Mouse (Mus musculus) midbrain, embryonic 16.5 days (tissue): ENCODE measurements around the gene Eif4e2. TPM values are rescaled to one million over a fixed set of nuclear protein-coding genes. Genes with fewer than 3 reads are reported as not detected.

Experiments
- ATAC-seq: fragments of 200-750 bp; cut with Nextera tagmentation; 2 replicates; pipeline ENCODE4 v1.8.0; 2017; ENCODE audit warnings: moderate TSS enrichment
- H3K27ac ChIP-seq: fragments of 300-500 bp; sonication (generic); 2 replicates; pipeline ENCODE4 v1.5.1; 2014; ENCODE audit warnings: mild to moderate bottlenecking, low read length, mixed read lengths
- H3K27me3 ChIP-seq: fragments of 300-500 bp; sonication (generic); 2 replicates; pipeline ENCODE4 v1.6.1; 2014; ENCODE audit warnings: low read depth, low read length, mixed read lengths; ENCODE audit not compliant: control insufficient read depth, insufficient read depth
- H3K36me3 ChIP-seq: fragments of 300-500 bp; sonication (generic); 2 replicates; pipeline ENCODE4 v1.6.1; 2014; ENCODE audit warnings: mild to moderate bottlenecking, low read length, moderate library complexity, mixed read lengths; ENCODE audit not compliant: control insufficient read depth, insufficient read depth
- H3K4me1 ChIP-seq: fragments of 300-500 bp; sonication (generic); 2 replicates; pipeline ENCODE4 v1.6.1; 2014; ENCODE audit warnings: mild to moderate bottlenecking, low read length, mixed read lengths; ENCODE audit not compliant: control insufficient read depth, insufficient read depth
- H3K4me2 ChIP-seq: fragments of 300-500 bp; sonication (generic); 2 replicates; pipeline ENCODE4 v1.6.1; 2014; ENCODE audit warnings: mild to moderate bottlenecking, low read length, mixed read lengths
- H3K4me3 ChIP-seq: fragments of 300-500 bp; sonication (generic); 2 replicates; pipeline ENCODE4 v1.5.1; 2014; ENCODE audit warnings: low read depth, mild to moderate bottlenecking, low read length, moderate library complexity, mixed read lengths
- H3K9ac ChIP-seq: fragments of 300-500 bp; sonication (generic); 2 replicates; pipeline ENCODE4 v1.6.1; 2014; ENCODE audit warnings: low read depth, low read length, mixed read lengths
- H3K9me3 ChIP-seq: fragments of 300-500 bp; sonication (generic); replicated peaks from 2 replicates; pipeline ENCODE4 v1.6.1; 2014; ENCODE audit warnings: mild to moderate bottlenecking, low read length, mixed read lengths; ENCODE audit not compliant: control insufficient read depth, poor library complexity, severe bottlenecking
- WGBS: fragments of 180-500 bp; shearing (Covaris S2); extraction: QIAGEN DNeasy Blood & Tissue Kit; methylation state at CpG from one replicate; pipeline ENCODE4 v1.1.7; 2014; 5-methylcytosine and 5-hydroxymethylcytosine counted together
- polyA plus RNA-seq: library from polyadenylated mRNA; unstranded; fragments of >200 nt; fragmentation: Nextera tagmentation; extraction: Ambion mirVana; gene quantifications from 2 replicates; pipeline ENCODE4 v1.2.1, GENCODE M21; 2015

Eif4e2 gene
- polyA plus RNA-seq, 1 experiment from 2014 or later = 86.6 TPM

DNA sequence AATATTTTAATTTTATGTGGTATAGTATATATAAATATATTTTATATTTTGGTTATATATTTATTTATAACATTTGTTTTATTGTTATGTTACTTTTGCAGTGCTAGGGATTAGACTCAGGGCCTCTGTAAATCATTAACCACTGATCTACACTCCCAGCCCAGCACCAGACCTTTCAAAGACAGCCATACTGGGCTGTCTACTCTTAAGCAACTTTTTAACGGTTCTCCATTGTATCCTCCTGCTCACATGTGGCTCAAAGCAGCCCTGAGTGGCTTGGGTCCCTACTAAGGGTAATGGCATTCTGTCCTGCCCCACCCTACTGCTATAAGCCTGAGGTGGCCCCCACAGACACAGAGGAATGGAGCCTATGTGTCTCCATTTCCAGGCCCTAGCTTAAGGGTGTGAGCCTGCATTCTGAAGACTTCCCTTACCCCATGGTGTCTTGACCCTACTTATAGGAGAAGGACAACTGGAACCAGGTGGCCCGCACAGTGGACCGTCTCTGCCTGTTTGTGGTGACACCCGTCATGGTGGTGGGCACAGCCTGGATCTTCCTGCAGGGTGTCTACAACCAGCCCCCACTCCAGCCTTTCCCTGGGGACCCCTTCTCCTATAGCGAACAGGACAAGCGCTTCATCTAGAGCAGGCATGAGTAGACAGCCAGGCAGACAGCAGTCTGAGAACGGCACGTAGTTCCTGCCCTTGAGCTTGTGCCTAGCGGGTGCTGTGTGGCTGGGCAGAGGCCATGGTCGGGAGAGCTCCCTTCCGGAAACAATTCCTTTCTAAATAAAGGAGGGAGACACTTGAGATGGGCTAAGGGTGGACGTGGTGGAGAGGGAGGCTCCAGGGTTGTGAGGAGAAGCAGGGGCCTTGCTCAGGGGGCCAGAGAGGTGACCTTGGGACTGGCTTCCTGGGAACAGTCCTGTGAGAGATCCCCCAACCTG lies 15.3 kb upstream of the Eif4e2 start:
- Histone ChIP-seq H3K27me3 (no peaks in the 10 kb centered on the region), H3K9ac (no peak overlapping the region), H3K36me3 (no peaks in the 10 kb centered on the region), H3K27ac (no peak overlapping the region), H3K4me2 (no peak overlapping the region), H3K4me3 (no peak overlapping the region), H3K4me1 (no peaks in the 10 kb centered on the region), H3K9me3 (no peaks in the 10 kb centered on the region)
- ATAC-seq = no peak
- WGBS = 81% methylated on average over 12 of the region's 12 CpGs

DNA sequence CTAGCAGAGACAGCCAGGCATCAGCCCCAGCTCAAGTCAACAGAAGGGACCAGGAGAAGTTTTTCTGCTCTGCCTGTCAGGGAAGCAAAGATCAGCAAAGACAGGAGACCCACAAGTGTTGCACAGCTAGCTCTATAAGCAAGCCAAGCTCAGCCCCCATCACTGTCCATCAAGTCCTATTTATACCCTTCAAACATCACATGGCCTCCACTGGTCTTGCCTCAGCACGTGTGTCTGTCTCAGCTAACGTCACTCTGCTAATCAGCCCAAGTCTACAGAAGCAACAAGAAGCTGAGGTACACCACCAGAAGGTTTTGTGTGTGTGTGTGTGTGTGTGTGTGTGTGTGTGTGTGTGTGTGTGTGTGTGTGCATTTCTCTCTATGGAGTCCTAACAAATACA lies 12.9 kb upstream of the Eif4e2 start:
- Histone ChIP-seq H3K4me1 (no peaks in the 10 kb centered on the region), H3K4me3 (no peak overlapping the region), H3K27me3 (peaks cover 6% of the 10 kb centered on the region), H3K36me3 (no peaks in the 10 kb centered on the region), H3K27ac (no peak overlapping the region), H3K9ac (no peak overlapping the region), H3K4me2 (no peak overlapping the region), H3K9me3 (no peaks in the 10 kb centered on the region)
- 79% methylated on average over 2 of the region's 2 CpGs for WGBS
- no peak for ATAC-seq

DNA sequence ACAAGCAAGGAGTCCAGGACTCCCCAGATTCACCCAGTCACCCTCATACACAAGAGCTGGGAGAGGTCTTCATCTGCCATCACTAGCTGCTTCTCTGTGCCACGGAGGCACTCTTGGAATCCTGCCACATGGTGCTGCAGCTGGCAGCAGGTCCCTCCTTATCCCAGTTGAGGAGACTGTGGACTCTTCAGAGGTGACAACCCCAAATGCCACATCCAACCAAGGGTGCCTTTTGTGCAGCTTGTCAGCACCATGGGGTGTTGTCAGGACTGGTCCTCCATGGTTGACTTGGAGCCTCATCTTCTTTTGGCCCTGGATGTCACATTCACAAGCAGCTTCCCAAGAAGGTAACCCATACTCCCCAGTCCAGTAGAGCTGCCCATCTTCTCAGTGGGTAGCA lies 11.9 kb upstream of the Eif4e2 start:
- WGBS = 50% methylated on average over 1 of the region's 1 CpGs
- Histone ChIP-seq H3K4me2 (no peak overlapping the region), H3K4me3 (no peak overlapping the region), H3K27ac (no peak overlapping the region), H3K9me3 (no peaks in the 10 kb centered on the region), H3K36me3 (no peaks in the 10 kb centered on the region), H3K4me1 (no peaks in the 10 kb centered on the region), H3K27me3 (peaks cover 10% of the 10 kb centered on the region), H3K9ac (no peak overlapping the region)
- ATAC-seq = no peak

DNA sequence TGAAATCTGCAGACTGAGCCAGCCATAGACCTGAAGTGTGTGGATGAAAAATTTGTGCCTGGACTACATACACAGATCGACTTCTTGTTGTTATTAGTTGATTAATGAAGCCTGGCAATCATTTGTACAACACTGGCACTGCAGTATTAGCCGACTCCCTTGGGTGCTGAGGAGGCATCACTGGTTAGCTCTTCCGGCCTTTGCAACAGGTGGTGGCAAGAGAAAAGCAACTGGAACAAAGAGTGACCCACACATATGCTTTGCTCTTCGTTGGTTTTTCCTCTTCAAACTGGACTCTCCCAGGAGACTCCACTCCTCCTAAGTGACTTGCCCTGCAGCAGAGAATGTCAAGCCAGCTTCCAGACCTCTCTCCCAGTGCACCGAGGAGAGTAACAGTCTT lies 9.9 kb upstream of the Eif4e2 start:
- no peak for ATAC-seq
- no peak overlapping the region for H3K4me2 ChIP-seq
- no peak overlapping the region for H3K9ac ChIP-seq
- WGBS = 85% methylated on average over 5 of the region's 5 CpGs
- H3K27me3 ChIP-seq = peaks cover 11% of the 10 kb centered on the region
- H3K4me1 ChIP-seq = no peaks in the 10 kb centered on the region
- H3K27ac ChIP-seq = no peak overlapping the region
- H3K4me3 ChIP-seq = no peak overlapping the region
- no peaks in the 10 kb centered on the region for H3K9me3 ChIP-seq
- no peaks in the 10 kb centered on the region for H3K36me3 ChIP-seq

DNA sequence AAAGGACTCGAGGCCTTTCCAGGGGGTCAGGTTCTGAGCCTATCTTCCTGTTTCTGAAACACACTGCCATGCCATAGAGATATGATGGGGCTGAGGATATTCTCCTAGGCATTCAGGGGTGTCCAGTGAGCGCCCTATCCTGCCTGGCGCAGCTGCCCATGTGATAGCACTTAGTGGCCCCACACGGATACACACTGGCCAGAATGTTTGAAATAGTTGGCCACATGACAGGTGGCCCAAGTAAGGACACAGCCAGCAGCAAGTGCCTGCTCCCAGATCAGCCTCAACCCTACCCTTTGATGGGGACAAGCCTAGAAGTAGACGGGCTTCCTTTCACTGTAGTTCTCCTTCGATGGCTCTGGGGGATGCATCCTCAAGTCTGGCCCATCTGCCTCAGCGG lies 9.2 kb upstream of the Eif4e2 start, which contains the start of gene Chrng:
TSS of gene Chrng (plus strand) at position 193 of the 400 bp plus-strand sequence.
- no peak within 1 kb of the TSS for H3K27ac ChIP-seq
- no peaks in the 10 kb centered on the region for H3K9me3 ChIP-seq
- no peak within 1 kb of the TSS for H3K4me3 ChIP-seq
- ATAC-seq = no peak
- H3K4me1 ChIP-seq = no peaks in the 10 kb centered on the region
- peaks cover 11% of the 10 kb centered on the region for H3K27me3 ChIP-seq
- H3K36me3 ChIP-seq = no peaks in the 10 kb centered on the region
- no peak within 1 kb of the TSS for H3K9ac ChIP-seq
- WGBS = 90% methylated on average over 7 of the region's 7 CpGs
- no peak within 1 kb of the TSS for H3K4me2 ChIP-seq

DNA sequence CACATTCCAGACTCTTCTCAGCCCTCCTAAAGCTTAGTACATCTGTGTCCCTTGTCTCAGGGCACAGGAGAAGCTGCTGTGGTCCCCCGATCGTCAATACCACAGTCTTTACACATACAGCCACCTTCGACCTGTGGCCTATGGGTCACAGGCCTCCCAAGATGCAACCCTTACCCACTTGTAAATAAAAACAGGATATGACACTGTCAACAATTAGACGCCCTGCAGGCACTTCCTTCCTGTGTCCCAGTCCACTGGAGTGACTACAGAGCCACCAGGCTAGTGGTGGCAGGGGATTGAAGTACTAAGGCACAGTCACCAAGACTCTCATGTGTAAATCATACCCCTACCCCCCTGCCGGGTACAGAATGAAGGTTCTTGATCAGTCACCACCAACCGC lies 8.7 kb upstream of the Eif4e2 start:
- no peak overlapping the region for H3K27ac ChIP-seq
- H3K9me3 ChIP-seq = no peaks in the 10 kb centered on the region
- WGBS = 75% methylated on average over 6 of the region's 6 CpGs
- no peaks in the 10 kb centered on the region for H3K4me1 ChIP-seq
- H3K4me3 ChIP-seq = no peak overlapping the region
- peaks cover 11% of the 10 kb centered on the region for H3K27me3 ChIP-seq
- no peak overlapping the region for H3K9ac ChIP-seq
- no peak overlapping the region for H3K4me2 ChIP-seq
- no peak for ATAC-seq
- H3K36me3 ChIP-seq = no peaks in the 10 kb centered on the region

DNA sequence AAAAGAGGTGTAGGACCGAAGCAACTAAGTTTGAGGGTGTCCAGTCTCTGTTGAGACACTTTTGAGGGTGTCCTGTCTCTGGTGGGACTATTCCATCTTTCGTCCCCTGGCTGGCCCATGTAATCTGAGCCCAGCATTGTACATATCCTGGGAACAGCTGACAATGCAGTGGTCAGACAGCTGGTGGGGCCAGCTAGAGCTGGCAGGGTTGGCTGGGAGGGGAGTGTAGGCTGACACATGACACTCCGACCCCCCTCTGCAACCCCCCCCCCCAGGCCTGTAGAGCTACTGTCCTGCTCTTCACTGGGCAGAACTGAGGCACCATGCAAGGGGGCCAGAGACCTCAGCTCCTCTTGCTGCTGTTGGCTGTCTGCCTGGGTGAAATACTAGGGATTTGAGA lies 8.2 kb upstream of the Eif4e2 start:
- 59% methylated on average over 3 of the region's 3 CpGs for WGBS
- no peaks in the 10 kb centered on the region for H3K36me3 ChIP-seq
- no peaks in the 10 kb centered on the region for H3K9me3 ChIP-seq
- H3K27me3 ChIP-seq = peaks cover 11% of the 10 kb centered on the region
- no peak overlapping the region for H3K9ac ChIP-seq
- no peaks in the 10 kb centered on the region for H3K4me1 ChIP-seq
- H3K4me3 ChIP-seq = no peak overlapping the region
- ATAC-seq = no peak
- H3K27ac ChIP-seq = no peak overlapping the region
- no peak overlapping the region for H3K4me2 ChIP-seq

DNA sequence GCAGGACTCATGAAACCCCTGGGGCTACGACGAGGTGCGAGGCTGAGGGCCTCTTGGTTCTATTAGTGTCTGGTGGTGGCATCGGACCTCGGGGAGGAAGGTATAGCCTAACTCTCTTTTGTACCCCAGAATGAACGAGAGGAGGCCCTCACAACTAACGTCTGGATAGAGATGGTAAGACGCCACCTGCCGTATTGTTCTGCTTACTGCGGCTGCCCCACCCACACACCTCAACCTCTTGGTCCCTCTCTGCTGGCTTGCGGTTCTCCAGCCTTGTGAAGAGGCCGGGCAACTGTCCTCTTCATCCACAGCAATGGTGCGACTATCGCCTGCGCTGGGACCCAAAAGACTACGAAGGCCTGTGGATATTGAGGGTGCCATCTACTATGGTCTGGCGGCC lies 7.4 kb upstream of the Eif4e2 start:
- H3K36me3 ChIP-seq = no peaks in the 10 kb centered on the region
- no peak overlapping the region for H3K27ac ChIP-seq
- WGBS = 17% methylated on average over 17 of the region's 17 CpGs
- no peak for ATAC-seq
- peaks cover 11% of the 10 kb centered on the region for H3K27me3 ChIP-seq
- no peaks in the 10 kb centered on the region for H3K9me3 ChIP-seq
- H3K9ac ChIP-seq = no peak overlapping the region
- no peak overlapping the region for H3K4me3 ChIP-seq
- no peak overlapping the region for H3K4me2 ChIP-seq
- no peaks in the 10 kb centered on the region for H3K4me1 ChIP-seq

DNA sequence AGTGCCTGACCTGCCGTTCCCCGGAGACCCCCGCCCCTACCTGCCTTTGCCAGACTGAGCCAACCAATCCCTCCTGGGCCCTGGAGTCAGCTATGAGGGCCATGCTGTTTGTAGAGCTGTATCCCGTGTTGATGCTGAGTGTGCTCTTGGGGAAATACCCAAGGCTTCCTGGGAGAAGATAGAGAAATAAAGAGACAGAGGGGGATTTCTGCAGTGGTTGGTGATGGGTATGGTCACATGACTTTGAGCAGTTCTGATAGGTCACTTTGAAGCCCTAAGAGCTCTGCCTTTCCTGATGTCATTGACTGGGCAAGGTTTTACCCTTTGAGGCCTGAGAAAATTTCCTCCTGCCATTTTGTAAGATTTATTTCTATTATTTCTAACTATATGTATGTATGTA lies 2.3 kb upstream of the Eif4e2 start:
- Histone ChIP-seq H3K4me1 (peaks cover 24% of the 10 kb centered on the region), H3K27me3 (peaks cover 3% of the 10 kb centered on the region; the same call in 1 of the 2 replicates), H3K9me3 (no peaks in the 10 kb centered on the region), H3K4me2 (no peak overlapping the region), H3K36me3 (no peaks in the 10 kb centered on the region), H3K4me3 (no peak overlapping the region), H3K9ac (no peak overlapping the region), H3K27ac (no peak overlapping the region)
- no peak for ATAC-seq
- 84% methylated on average over 4 of the region's 4 CpGs for WGBS
